Mouse (Mus musculus): ENCODE measurements at regions not wholly inside any gene's neighbourhood (a gene's known extent, or its start where the extent isn't known, plus 50 kb on each side); places are given as distances from the start of the nearest gene placed in this dataset.

DNA sequence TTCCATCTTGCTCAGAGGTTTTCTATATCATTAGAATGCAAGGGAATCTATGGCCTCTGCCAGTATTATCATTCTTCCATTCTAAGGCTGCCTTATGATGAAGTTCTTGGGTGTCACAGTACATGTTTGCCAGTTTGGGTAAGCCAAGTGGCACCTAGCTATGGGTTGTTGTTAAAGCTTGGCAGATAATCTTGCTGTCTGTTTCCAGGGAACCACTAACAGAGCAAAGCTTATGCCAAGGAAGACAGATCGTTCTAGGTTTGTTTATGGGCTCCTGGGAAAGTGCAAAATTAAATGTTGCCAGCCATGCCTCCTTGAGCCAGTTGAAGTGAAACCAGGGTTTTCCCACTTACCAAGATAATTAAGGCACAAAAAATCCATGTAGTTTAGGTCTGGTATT is 292.9 kb upstream of the Cobl start:
- dilution Hi-C loops (cut with MboI; ENCODE audit: extremely low pct_ligation_motif_present, extremely low pct_unique_long_range_greater_than_20kb, low sequenced_read_pairs): no loop called here
- DNase-seq (ENCODE audit: extremely low read depth): no peak
- no peaks in the 10 kb centered on the region for H3K79me2 ChIP-seq (replicated peaks; ENCODE audit: control insufficient read depth, extremely low read depth, insufficient read depth, poor library complexity, severe bottlenecking)
- H3K4me1 ChIP-seq (ENCODE audit: control insufficient read depth in 1 of 2, insufficient read depth in 2 of 2): no peaks in the 10 kb centered on the region
- H3K4me2 ChIP-seq (ENCODE audit: insufficient read depth, low read depth, poor library complexity, severe bottlenecking): no peak overlapping the region
- H3K4me3 ChIP-seq (replicated peaks in 1 of 3; ENCODE audit: low read depth in 2 of 3, low read length in 2 of 3, poor library complexity in 1 of 3): no peak overlapping the region
- H3K36me3 ChIP-seq (replicated peaks in 1 of 2; ENCODE audit: control insufficient read depth in 1 of 2, insufficient read depth in 1 of 2, low read length in 1 of 2): no peaks in the 10 kb centered on the region
- no peak overlapping the region for H3K27ac ChIP-seq (ENCODE audit: insufficient read depth, low read depth)
- H3K9ac ChIP-seq (ENCODE audit: insufficient read depth, low read depth): no peak overlapping the region
- peaks cover 40% of the 10 kb centered on the region for H3K9me3 ChIP-seq (replicated peaks; ENCODE audit: low read length)
- in situ Hi-C loops (cut with MboI; ENCODE audit: low pct_ligation_motif_present, low pct_unique_long_range_greater_than_20kb, low sequenced_read_pairs): no loop called here
- no peaks in the 10 kb centered on the region for H3K27me3 ChIP-seq (replicated peaks)
- no peak for TF ChIP-seq SMC3 (IDR thresholded peaks at IDR 0.05; ENCODE audit: low read depth, low read length)
- TF ChIP-seq CTCF (conservative IDR thresholded peaks at IDR 0.05 in 1 of 2, IDR thresholded peaks at IDR 0.05 in 1 of 2; ENCODE audit: low read depth in 2 of 2, low read length in 2 of 2): no peak
- TF ChIP-seq NELFE (IDR thresholded peaks at IDR 0.05; ENCODE audit: low read depth, low read length): no peak
- no peak for TF ChIP-seq POLR2AphosphoS2 (IDR thresholded peaks at IDR 0.05; ENCODE audit: low read depth, low read length)
- no peak for TF ChIP-seq KAT2A (IDR thresholded peaks at IDR 0.05; ENCODE audit: insufficient replicate concordance, low read length)
- TF ChIP-seq GABPA (IDR thresholded peaks at IDR 0.05; ENCODE audit: insufficient replicate concordance, low read depth, low read length): no peak
- no peak for TF ChIP-seq MAZ (IDR thresholded peaks at IDR 0.05; ENCODE audit: low read depth, low read length)
- TF ChIP-seq BHLHE40 (IDR thresholded peaks at IDR 0.05; ENCODE audit: low read depth, low read length): no peak
- no peak for TF ChIP-seq NRF1 (IDR thresholded peaks at IDR 0.05; ENCODE audit: low read depth, low read length)

DNA sequence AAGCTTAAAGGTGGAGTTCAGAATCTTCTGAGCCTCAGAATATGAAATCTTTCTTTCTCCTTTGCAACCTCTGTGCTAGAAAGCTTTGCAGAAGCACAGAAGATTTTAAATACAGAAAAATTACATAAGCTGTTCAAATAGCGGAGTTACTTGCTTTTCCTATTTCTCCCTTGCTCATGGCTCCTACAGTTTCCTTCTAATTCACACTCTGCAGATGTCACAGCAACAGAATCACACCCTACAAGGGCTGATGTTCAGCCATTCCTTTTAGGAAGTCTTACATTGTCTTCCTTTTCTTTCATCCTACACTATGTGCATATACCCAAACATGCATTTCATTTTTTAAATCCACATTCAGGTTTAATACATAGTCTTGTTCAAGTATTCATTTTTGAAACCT is 285.3 kb upstream of the Cobl start:
- H3K27me3 ChIP-seq (replicated peaks): no peaks in the 10 kb centered on the region
- no peak for DNase-seq (ENCODE audit: extremely low read depth)
- H3K9me3 ChIP-seq (replicated peaks; ENCODE audit: low read length): peaks cover 9% of the 10 kb centered on the region
- in situ Hi-C loops (cut with MboI; ENCODE audit: low pct_ligation_motif_present, low pct_unique_long_range_greater_than_20kb, low sequenced_read_pairs) (no loop called here), dilution Hi-C loops (cut with MboI; ENCODE audit: extremely low pct_ligation_motif_present, extremely low pct_unique_long_range_greater_than_20kb, low sequenced_read_pairs) (no loop called here)
- no peaks in the 10 kb centered on the region for H3K36me3 ChIP-seq (replicated peaks in 1 of 2; ENCODE audit: control insufficient read depth in 1 of 2, insufficient read depth in 1 of 2, low read length in 1 of 2)
- TF ChIP-seq USF2 (conservative IDR thresholded peaks at IDR 0.05; ENCODE audit: low read depth, low read length) (no peak), CHD2 (IDR thresholded peaks at IDR 0.05; ENCODE audit: low read length) (no peak), SMC3 (IDR thresholded peaks at IDR 0.05; ENCODE audit: low read depth, low read length) (no peak), TCF12 (IDR thresholded peaks at IDR 0.05; ENCODE audit: low read depth, low read length) (no peak), NRF1 (IDR thresholded peaks at IDR 0.05; ENCODE audit: low read depth, low read length) (no peak), HCFC1 (IDR thresholded peaks at IDR 0.05; ENCODE audit: low read depth, low read length) (no peak), MYC (IDR thresholded peaks at IDR 0.05; ENCODE audit: low read depth, low read length) (no peak), ZC3H11A (IDR thresholded peaks at IDR 0.05; ENCODE audit: low read depth, low read length) (no peak), MAZ (IDR thresholded peaks at IDR 0.05; ENCODE audit: low read depth, low read length) (no peak), SIN3A (IDR thresholded peaks at IDR 0.05; ENCODE audit: low read length) (no peak), MXI1 (IDR thresholded peaks at IDR 0.05; ENCODE audit: low read depth, low read length) (no peak), JUN (IDR thresholded peaks at IDR 0.05; ENCODE audit: insufficient read depth, low read depth, low read length) (no peak)
- no peak overlapping the region for H3K4me2 ChIP-seq (ENCODE audit: insufficient read depth, low read depth, poor library complexity, severe bottlenecking)
- no peaks in the 10 kb centered on the region for H3K79me2 ChIP-seq (replicated peaks; ENCODE audit: control insufficient read depth, extremely low read depth, insufficient read depth, poor library complexity, severe bottlenecking)
- no peak overlapping the region for H3K27ac ChIP-seq (ENCODE audit: insufficient read depth, low read depth)
- H3K4me1 ChIP-seq (ENCODE audit: control insufficient read depth in 1 of 2, insufficient read depth in 2 of 2): no peaks in the 10 kb centered on the region
- no peak overlapping the region for H3K9ac ChIP-seq (ENCODE audit: insufficient read depth, low read depth)
- H3K4me3 ChIP-seq (replicated peaks in 1 of 3; ENCODE audit: low read depth in 2 of 3, low read length in 2 of 3, poor library complexity in 1 of 3): no peak overlapping the region

Measured in CH12.LX (cell line).